Mouse (Mus musculus): ENCODE measurements around the gene Pigu. TPM values are rescaled to one million over a fixed set of nuclear protein-coding genes. Genes with fewer than 3 reads are reported as not detected.

The Pigu gene
- total RNA-seq, 2 experiments from 2014 or later = 24.4 to 33.3 TPM

DNA sequence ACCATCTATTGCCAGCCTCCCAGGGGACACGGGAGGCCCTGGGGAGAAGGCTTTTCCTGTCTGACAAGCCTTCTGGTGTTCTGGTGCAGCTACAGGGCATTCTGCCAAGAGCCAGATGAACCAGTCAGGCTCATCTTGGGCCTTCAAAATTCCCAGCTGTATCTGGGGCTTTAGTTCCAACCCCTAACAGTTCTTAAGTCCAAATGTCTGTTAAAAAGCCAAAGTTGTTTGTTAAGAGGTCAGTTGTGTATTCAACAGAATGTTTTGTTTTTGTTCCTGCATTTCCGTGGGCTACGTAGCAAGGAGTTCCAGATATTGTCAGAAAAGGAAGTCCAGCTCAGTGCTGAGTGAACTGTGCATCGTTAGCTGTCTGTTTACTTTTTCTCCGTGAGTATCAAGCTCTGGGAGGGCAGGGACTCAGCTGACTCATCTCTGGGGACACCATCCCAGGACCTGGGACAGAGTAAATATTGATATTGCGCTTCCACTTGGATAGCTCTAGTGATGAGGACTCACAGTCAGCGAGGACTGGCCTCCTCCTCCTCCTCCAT, 12.2 kb upstream of the Pigu start:
- ATAC-seq (ENCODE audit: poor library complexity, severe bottlenecking) = no peak

- peak; percentile 79 for ATAC-seq (ENCODE audit: poor library complexity, severe bottlenecking)
These were observed 10.5 kb upstream of the Pigu start for GRCm38 (mm10) chr2:155367635-155368284.

- ATAC-seq (ENCODE audit: poor library complexity, severe bottlenecking) = no peak
These were observed 613 bp upstream of the Pigu start for GRCm38 (mm10) chr2:155357686-155358399.

- no peak for ATAC-seq (ENCODE audit: poor library complexity, severe bottlenecking)
These were observed 2.8 kb downstream of the Pigu start for GRCm38 (mm10) chr2:155354402-155354801.

GRCm38 (mm10) chr2:155346670-155347069, 10.6 kb downstream of the Pigu start:
- no peak for ATAC-seq (ENCODE audit: poor library complexity, severe bottlenecking)

DNA sequence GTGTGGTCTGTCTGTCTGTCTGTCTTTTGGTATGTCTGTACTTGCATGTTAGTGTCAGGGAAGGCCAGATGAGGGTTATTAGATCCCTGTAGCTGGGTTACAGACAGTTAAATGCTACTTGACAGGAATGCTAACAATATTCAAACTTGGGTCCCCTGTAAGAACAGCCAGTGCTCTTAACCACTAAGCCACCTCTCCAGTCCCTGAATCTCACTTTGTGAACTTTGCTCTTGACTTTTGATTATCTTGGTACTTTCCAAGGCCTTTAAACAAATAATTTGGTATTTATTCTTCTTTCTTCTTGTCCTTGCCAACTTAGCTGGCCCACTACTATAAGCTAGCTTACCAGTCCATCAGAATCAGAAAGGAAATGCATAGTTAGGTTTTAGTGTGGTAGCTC, 17.1 kb downstream of the Pigu start:
- no peak for ATAC-seq (ENCODE audit: poor library complexity, severe bottlenecking)

DNA sequence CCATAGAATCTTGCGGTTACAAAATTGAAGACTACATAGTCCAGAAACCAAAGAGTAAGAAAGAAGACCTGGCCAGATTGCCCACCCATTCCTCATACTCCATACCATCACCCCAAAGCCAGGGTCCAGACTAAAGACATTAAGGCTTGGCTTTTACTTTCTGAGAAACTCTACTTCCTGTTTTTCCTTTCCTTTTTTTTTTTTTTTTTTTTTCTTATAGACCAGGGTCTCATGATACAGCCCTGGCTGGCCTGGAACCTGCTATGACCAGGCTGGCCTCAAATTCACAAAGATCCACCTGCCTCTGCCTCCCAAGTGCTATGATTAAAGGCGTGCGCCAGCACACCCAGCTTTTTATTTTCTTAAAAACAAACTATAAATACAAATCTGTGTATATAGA, 21.0 kb downstream of the Pigu start:
- ATAC-seq (ENCODE audit: poor library complexity, severe bottlenecking) = no peak

DNA sequence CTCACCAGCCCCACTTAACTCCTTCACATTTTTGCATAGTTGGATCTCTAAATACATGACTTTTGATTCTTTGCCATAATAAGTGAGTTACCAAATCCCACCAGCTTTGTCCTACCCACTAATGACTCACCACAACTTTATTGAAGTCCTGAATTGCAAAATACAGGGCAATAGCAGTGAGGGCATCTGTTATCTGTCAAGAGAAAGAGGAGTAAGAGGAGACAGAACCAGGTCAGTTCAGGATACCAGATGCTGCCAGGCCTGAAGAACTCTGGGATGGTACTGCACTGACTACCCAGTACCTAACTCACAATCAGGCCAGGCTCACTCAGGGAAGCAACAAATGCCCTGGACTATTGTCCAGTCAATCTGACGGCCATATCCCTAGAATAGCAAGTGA, 22.0 kb downstream of the Pigu start:
- no peak for ATAC-seq (ENCODE audit: poor library complexity, severe bottlenecking)

DNA sequence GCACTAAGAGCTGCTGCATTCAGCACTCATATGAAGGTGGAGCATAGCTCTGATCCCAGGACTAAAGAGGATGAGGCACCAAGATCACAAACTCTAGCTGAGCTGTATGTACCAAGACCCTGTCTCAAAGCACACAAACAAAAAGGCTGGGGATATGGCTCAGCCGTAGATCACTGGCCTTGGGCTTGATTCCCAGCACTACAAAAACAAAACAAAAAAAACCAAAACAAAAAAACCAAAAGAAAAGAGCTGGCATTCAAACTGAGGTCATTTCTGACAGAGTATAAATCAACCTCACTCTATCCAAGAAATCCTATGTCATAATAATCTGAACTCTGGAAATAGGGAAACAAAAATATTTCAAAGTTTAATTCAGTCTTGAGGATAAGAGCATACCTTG, 23.8 kb downstream of the Pigu start:
- ATAC-seq (ENCODE audit: poor library complexity, severe bottlenecking) = no peak

- no peak for ATAC-seq (ENCODE audit: poor library complexity, severe bottlenecking)
These were observed 25.9 kb downstream of the Pigu start for GRCm38 (mm10) chr2:155331351-155331750.

- no peak for ATAC-seq (ENCODE audit: poor library complexity, severe bottlenecking)
These were observed 26.4 kb downstream of the Pigu start for GRCm38 (mm10) chr2:155330811-155331210.

DNA sequence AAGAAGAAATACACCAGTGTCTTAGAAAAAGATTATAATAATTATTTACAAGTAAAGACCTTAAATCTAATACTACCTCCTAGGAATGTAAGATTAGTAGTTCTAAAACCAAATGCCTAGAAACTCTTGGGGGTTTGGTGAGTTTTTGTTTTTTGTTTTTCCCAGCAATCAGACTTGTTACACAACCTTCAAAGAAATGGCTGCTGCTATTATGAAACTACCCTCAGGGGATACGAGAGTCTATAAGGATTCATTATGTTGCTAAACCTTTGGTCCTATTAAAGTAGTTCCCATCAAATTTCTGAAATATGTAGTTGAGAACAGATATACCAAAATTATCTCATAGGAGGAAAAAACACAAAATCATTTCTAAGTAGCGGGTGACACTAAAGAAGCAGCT, 27.5 kb downstream of the Pigu start:
- ATAC-seq (ENCODE audit: poor library complexity, severe bottlenecking) = no peak

- no peak for ATAC-seq (ENCODE audit: poor library complexity, severe bottlenecking)
These were observed 28.3 kb downstream of the Pigu start for GRCm38 (mm10) chr2:155328906-155329305.

DNA sequence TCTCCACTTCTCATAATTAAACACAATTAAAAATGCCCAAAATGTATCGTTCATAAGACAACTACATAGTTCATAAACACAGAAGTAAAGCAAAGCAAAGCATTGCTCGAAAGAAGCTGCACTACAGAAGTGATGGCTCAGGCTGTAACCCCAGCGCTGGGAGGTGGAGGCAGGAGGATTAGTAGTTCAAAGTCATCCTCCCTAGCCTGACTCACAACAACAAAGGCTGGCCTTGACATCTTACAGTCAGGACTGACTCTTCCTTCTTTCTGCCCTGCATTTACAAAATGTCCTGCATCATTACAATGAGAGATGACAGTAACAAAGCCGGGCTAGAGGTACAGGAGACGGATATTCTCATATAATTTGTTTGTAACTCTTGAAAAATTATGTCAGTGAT, 29.3 kb downstream of the Pigu start:
- no peak for ATAC-seq (ENCODE audit: poor library complexity, severe bottlenecking)

GRCm38 (mm10) chr2:155326001-155326400, 31.2 kb downstream of the Pigu start:
- ATAC-seq (ENCODE audit: poor library complexity, severe bottlenecking) = no peak

GRCm38 (mm10) chr2:155320596-155320995, 36.6 kb downstream of the Pigu start:
- no peak for ATAC-seq (ENCODE audit: poor library complexity, severe bottlenecking)

GRCm38 (mm10) chr2:155318618-155319017, 38.6 kb downstream of the Pigu start:
- ATAC-seq (ENCODE audit: poor library complexity, severe bottlenecking) = peak; percentile 87

GRCm38 (mm10) chr2:155313671-155314070, 43.6 kb downstream of the Pigu start:
- no peak for ATAC-seq (ENCODE audit: poor library complexity, severe bottlenecking)

DNA sequence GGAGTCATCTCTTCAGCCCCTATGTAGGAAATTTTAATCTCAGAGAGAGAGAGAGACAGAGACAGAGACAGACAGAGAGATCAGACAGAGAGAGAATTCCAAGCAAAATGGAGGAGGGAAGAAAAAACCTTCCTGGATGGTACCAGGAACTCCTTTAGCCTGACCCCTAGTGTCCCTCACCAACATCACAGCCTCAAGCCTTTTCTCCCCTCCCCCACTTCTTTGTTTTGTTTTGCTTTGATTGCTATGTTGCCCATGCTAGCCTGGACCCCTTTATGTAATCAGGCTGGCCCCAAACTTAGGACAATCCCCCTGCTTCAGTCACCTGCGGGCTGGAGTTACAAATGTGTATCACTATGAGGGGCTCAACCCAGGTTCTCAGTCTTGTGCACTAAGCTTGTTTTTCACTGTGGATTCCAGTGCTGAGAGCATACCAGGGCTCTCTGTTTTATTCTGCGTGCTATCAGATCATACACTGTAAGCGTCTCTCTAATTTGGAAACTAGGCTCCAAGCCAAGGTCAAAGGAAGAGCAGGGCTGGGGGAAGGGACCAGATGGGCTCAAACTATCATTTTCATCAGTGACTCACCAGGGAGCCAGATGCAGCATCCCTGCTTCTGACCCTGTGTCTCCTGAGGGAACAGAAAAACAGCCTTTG, 48.2 kb downstream of the Pigu start:
- ATAC-seq (ENCODE audit: poor library complexity, severe bottlenecking) = no peak

- no peak for ATAC-seq (ENCODE audit: poor library complexity, severe bottlenecking)
These were observed 57.7 kb downstream of the Pigu start for GRCm38 (mm10) chr2:155299563-155299962.

- ATAC-seq (ENCODE audit: poor library complexity, severe bottlenecking) = no peak; the same call in 1 of the 2 replicates
These were observed 61.8 kb downstream of the Pigu start for GRCm38 (mm10) chr2:155295453-155295852.

- no peak for ATAC-seq (ENCODE audit: poor library complexity, severe bottlenecking)
These were observed 63.3 kb downstream of the Pigu start for GRCm38 (mm10) chr2:155293946-155294345.
